Mouse (Mus musculus): ENCODE measurements around the gene Resp18.

Gene Resp18

GRCm38 (mm10) chr1:75264091-75264880 lies 13.9 kb downstream of the Resp18 start, which contains the start of gene Ptprn:
Ptprn (minus strand) TSS chr1:75264502.
- peak; percentile 90 for DNase-seq

DNA sequence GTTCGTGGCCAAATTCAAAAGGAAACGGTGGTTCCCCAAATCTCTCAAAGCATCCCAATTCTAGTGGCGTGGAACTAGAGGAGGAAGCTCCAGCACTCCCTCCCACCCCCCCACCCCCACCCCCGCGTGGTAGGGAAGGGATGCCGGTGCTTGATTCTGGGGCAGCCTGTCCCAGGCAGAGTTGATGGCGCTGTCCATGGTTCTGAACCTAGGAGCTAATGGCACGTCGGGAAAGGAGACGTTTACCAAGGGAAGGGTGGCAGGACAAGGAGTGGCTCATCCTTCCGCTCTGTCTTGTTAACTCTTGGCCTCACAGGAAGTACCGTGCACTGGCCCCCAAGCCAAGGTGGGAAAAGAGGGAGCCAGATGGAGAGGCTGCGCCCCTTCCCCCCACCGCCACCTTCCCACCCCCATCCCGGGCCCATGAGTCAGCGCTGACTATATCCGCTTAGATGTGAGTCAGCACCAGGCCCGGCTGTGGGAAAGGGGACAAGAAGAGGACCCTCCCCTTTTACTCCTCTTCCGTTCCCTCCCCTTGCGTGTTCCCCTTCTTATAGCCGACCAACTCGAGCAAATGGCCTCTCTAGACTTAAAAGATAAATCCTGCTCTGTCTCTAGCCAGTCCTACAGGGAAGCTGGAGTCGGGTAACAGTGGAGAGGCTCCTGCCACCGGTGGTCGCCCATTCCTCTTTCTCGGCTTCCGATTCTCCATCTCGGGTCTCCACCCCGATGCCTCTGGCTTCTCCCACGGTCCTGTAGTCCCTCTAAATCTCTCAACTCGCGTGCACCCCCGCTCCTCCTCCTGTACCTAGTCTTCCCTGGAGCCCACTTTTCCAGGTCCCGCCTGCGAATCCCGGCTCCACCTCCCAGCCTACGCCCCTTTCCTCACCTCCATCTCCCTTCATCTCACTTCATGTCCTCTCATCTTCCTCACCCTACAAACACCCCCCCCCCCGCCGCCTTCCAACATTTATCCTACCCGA lies 15.0 kb downstream of the Resp18 start:
- peak; percentile 70 for DNase-seq

DNA sequence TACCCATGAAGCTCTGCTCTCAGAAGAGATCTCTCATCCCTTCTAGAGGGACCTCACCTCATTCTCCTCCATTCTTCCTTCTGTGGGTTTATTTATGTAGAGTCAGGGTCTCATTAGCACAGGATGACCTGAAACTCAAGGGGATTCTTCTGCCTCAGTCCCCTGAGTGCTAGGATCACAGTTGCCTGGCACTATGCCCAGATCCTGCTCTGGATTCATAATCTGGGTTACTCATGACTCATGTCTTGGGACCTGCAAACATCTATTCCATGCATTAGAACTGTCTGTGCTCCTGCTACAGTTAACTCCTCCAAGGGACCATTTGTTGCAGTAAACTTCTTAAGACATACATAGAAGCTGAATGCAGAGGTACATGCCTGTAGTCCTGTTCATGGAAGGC lies 16.9 kb downstream of the Resp18 start:
- DNase-seq = no peak

DNA sequence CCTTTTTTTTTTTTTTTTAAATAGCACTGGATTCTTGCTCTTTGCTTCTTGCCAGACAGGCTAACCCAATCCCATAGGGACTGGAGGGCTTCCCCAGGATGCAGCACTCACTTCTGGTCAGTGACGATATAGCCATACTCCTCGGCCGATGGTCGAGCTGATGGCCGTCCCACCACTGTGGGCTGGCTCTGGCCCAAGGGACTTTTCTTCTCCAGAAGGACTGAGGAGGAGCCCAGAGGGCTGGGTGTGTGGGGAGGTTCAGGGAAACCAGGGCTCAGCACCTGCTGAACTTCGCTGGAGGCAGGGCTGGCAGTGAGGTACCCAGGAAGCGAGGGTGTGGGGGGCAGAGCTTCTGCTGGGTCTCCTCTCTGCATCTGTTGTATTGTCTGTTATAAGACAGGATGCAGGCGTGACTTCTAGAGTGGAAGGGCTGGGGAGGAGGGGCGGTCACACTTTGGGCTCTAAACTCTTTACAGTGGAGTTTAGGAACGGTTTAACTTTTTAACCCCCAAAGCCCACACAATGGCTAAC lies 22.6 kb downstream of the Resp18 start:
- DNase-seq = peak; percentile 45

DNA sequence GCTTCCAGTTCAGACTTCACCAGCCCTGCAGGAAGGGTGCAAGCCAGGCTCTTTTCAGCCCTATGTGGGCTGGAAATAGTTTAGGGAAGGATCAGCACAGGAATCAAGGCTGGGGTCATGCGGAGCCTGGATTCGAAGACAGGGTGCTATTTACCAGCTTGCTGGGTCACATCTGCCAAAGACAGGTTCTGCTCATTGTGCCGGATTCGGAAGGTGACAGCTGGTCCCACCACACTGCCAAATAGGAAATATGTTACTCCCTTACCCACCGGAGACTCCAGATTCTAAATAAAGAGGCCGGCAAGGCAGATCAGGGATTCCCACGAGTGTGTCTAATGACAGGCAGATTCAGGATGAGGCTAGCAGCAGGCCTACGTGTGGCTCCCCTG lies 23.6 kb downstream of the Resp18 start:
- DNase-seq = no peak

DNA sequence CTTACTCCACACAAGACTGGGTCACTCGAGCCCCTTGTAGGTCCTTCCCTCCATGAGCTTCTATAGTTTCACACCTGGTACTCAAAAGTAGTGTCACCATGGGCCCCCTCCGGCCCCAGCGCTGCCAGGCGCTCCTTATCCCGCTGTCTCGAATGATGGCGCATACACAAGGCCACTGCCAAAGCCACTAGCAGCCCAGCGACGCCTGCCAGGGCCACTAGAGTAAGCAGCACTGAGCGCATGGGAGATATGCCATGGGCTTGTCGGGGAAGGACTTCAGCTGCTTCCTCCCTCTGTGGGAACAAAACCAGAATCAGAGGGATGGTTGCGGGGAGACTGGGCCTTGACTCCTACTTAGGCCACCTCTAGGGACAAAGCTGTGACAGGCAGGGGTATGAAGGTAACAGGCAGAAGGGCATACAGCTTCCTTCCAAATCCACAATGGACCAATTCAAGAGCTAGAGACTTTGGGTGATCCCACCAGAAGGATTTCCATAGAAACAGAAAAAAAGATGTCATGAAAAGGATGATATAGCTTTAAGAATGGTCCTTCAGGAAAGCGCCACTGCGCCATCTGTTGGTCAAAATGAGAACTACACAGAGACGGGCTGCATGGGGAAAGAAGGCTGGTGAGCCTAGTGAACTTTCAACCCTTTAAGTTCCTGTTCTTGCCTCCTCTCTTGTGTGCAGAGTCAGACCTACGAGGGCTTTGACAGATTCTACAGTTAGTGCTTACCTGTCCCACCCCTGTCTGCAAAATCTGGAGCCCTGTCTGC lies 24.2 kb downstream of the Resp18 start:
- DNase-seq = peak; percentile 78

DNA sequence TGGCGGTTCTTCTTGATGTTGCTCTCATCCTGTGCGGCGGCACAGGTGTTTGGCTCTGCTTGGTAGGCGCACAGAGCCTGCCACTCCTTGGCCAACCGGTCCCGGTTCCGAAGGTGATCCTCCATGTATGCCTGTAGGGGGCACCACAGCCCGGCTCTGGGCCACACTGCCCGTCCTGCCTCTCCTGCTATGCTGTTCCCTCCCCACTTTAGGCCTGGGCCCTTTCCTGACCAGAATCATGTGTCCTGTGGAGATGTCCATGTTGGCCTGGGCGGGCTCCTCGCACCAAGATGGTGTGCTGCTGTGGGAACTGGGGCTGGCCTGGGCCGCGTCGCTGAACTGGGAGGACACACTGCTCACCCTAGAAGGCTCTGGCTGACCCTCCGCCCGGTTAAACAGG lies 25.2 kb downstream of the Resp18 start:
- peak; percentile 60 for DNase-seq

GRCm38 (mm10) chr1:75252308-75252707 lies 25.9 kb downstream of the Resp18 start:
- peak; percentile 53 for DNase-seq

- peak; percentile 90 for DNase-seq
These were observed 26.9 kb downstream of the Resp18 start for GRCm38 (mm10) chr1:75251112-75251970.

GRCm38 (mm10) chr1:75250498-75250897 lies 27.7 kb downstream of the Resp18 start:
- peak; percentile 80 for DNase-seq

DNA sequence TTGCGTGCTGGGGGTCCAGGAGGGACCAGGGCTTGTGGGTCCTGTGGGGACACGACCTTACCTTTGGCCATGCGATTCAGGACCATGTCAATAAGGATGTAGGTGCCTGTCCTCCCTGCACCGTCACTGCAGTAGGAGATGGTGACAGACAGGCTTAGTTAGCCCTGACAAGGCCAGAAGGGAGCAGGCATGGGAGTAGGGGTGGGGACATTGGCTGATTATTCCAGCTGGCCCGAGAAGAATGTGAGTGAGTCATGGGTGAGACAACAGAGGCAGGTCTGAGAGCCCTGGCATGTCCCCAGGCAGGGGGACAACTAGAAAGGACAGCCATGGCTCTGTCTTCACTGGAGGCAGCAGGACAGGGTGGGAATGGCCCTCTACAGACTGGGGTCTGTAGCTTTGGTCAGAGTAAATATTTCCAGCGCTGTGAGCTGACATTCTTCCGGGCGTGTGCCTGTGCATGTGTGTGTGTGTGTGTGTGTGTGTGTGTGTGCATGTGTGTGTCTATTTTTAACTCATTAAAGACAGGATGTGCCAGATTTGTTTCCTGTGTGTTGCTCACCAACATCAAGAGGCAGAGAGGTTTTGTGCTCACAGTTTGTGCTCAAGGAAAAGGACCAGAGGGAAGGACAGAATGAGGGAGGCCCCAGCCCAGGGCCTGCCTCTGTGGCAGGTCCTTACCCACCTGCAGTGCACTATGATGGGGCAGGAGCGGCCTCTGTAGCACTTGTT lies 30.0 kb downstream of the Resp18 start:
- DNase-seq = peak; percentile 64

- no peak for DNase-seq
These were observed 30.9 kb downstream of the Resp18 start for GRCm38 (mm10) chr1:75247071-75247930.

DNA sequence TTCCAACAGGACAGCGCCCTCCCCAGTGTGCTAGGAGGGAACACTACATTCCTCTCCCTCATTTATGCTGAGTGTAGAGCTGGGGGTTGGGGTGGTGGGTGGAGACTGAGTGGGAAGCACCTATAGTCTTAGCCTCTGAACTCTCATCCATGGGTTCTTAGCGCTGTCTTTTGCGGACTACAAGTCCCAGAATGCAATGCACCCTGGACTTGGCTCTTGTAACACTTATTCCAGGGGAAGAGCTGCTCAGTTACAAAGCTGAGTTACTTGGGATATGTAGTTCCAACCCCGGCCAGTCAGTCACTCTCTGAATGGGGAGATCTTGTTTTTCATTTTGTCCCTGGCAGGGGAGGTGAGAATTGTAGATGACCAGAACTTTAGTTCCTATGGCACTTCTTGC lies 33.4 kb downstream of the Resp18 start:
- DNase-seq = peak; percentile 66

- no peak for DNase-seq
These were observed 33.9 kb downstream of the Resp18 start for GRCm38 (mm10) chr1:75244175-75244826.

DNA sequence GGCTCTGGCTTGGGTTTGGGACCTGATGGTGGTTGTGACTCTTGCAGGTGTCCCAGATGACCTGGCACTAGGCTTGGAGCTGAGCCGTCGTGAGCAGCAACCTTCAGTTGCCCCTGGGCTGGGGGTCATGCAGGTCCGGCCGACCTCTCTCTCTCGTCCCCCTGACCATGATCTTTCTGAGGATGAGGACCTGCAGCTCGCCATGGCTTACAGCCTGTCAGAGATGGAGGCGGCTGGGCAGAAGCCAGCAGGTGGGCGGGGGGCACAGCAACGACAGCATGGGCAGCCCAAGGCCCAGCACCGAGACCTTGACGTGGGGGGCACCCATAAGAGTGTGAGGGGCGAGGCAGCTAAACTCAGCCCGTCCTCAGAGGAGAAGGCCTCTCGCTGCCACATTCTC lies 34.8 kb downstream of the Resp18 start:
- no peak for DNase-seq

- peak; percentile 63 for DNase-seq
These were observed 38.6 kb downstream of the Resp18 start for GRCm38 (mm10) chr1:75239591-75239990.

GRCm38 (mm10) chr1:75236117-75237050 lies 41.8 kb downstream of the Resp18 start, which contains the start of gene Dnajb2:
Dnajb2 (plus strand) TSS chr1:75236406.
- DNase-seq = peak; percentile 93

DNA sequence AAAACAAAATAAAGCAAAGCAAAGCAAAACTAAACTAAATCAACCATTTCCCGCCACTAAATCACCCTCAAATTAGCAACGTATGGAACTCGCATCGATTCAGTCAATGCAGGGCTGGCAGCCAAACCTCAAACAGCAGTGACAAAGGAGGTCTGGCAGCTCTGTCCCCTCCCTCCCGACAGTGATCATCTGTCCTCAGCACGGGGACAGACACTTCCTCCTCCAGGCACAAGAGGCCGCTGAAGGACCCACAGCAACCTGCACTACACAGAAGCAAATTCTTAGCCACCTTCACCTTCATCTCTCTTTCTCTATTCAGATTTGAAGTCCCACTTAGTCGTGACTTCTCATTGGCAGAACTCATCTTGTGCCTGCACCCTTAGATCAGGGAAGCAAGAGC lies 43.6 kb downstream of the Resp18 start:
- DNase-seq = peak; percentile 84

Data from cerebellum, adult 11-12 months (tissue).